Mouse (Mus musculus) intestine, embryonic 16.5 days (tissue): ENCODE results near the gene Vps72. TPM values are rescaled to one million over a fixed set of nuclear protein-coding genes. Genes with fewer than 3 reads are reported as not detected.
A peak's percentile ranks its signal among the peaks of the same experiment; 100 is the strongest.

ENCODE experiments used
- ATAC-seq: fragments of 200-750 bp; cut with Nextera tagmentation; 2 replicates; pipeline ENCODE4 v1.8.0; 2017; ENCODE audit warnings: moderate TSS enrichment, moderate library complexity
- H3K27ac ChIP-seq: fragments of 300-500 bp; sonication (generic); 2 replicates; pipeline ENCODE4 v1.5.1; 2014; ENCODE audit warnings: mild to moderate bottlenecking, low read length
- H3K27me3 ChIP-seq: fragments of 300-500 bp; sonication (generic); replicated peaks from 2 replicates; pipeline ENCODE4 v1.6.1; 2014; ENCODE audit warnings: low read length, control low read depth, mixed read lengths; ENCODE audit not compliant: control insufficient read depth, insufficient read depth
- H3K36me3 ChIP-seq: fragments of 300-500 bp; sonication (generic); 2 replicates; pipeline ENCODE4 v1.6.1; 2014; ENCODE audit warnings: low read length, control low read depth; ENCODE audit not compliant: control insufficient read depth, insufficient read depth
- H3K4me1 ChIP-seq: fragments of 300-500 bp; sonication (generic); 2 replicates; pipeline ENCODE4 v1.6.1; 2014; ENCODE audit warnings: low read length, control low read depth, mixed read lengths; ENCODE audit not compliant: control insufficient read depth, insufficient read depth
- H3K4me2 ChIP-seq: fragments of 300-500 bp; sonication (generic); 2 replicates; pipeline ENCODE4 v1.6.1; 2014; ENCODE audit warnings: low read depth, low read length, control low read depth
- H3K4me3 ChIP-seq: fragments of 300-500 bp; sonication (generic); 2 replicates; pipeline ENCODE4 v1.5.1; 2014; ENCODE audit warnings: mild to moderate bottlenecking, low read length
- H3K9ac ChIP-seq: fragments of 300-500 bp; sonication (generic); 2 replicates; pipeline ENCODE4 v1.6.1; 2014; ENCODE audit warnings: low read depth, low read length
- H3K9me3 ChIP-seq: fragments of 300-500 bp; sonication (generic); 2 replicates; pipeline ENCODE4 v1.6.1; 2016; ENCODE audit warnings: low read length, control low read depth; ENCODE audit not compliant: control insufficient read depth
- WGBS: fragments of 180-500 bp; shearing (Covaris S2); extraction: QIAGEN DNeasy Blood & Tissue Kit; methylation state at CpG from one replicate; pipeline ENCODE4 v1.1.7; 2014; 5-methylcytosine and 5-hydroxymethylcytosine counted together
- polyA plus RNA-seq: library from polyadenylated mRNA; unstranded; fragments of >200 nt; fragmentation: Nextera tagmentation; extraction: Ambion mirVana; gene quantifications from 2 replicates; pipeline ENCODE4 v1.2.1, GENCODE M21; 2015

The Vps72 gene
- polyA plus RNA-seq, 1 experiment from 2014 or later: 120 TPM

GRCm38 (mm10) chr3:95139586-95140288 lies 28.9 kb downstream of the Vps72 start:
- H3K4me2 ChIP-seq: no peak overlapping the region
- no peaks in the 10 kb centered on the region for H3K9me3 ChIP-seq
- ATAC-seq: no peak
- no peak overlapping the region for H3K27ac ChIP-seq
- H3K9ac ChIP-seq: no peak overlapping the region
- no peak overlapping the region for H3K4me3 ChIP-seq
- no peaks in the 10 kb centered on the region for H3K36me3 ChIP-seq
- 72% methylated on average over 25 of the region's 25 CpGs for WGBS
- peaks cover 5% of the 10 kb centered on the region for H3K4me1 ChIP-seq
- H3K27me3 ChIP-seq: no peaks in the 10 kb centered on the region

GRCm38 (mm10) chr3:95140289-95140595 lies 29.4 kb downstream of the Vps72 start:
- no peaks in the 10 kb centered on the region for H3K36me3 ChIP-seq
- no peak overlapping the region for H3K9ac ChIP-seq
- WGBS: 67% methylated on average over 18 of the region's 18 CpGs
- H3K4me3 ChIP-seq: no peak overlapping the region
- no peak overlapping the region for H3K27ac ChIP-seq
- no peaks in the 10 kb centered on the region for H3K9me3 ChIP-seq
- H3K27me3 ChIP-seq: no peaks in the 10 kb centered on the region
- no peak overlapping the region for H3K4me2 ChIP-seq
- no peak for ATAC-seq
- peaks cover 2% of the 10 kb centered on the region for H3K4me1 ChIP-seq

GRCm38 (mm10) chr3:95140795-95141194 lies 30.0 kb downstream of the Vps72 start:
- H3K36me3 ChIP-seq: no peaks in the 10 kb centered on the region
- ATAC-seq: no peak
- H3K9ac ChIP-seq: no peak overlapping the region
- H3K4me2 ChIP-seq: no peak overlapping the region
- 88% methylated on average over 6 of the region's 6 CpGs for WGBS
- H3K4me3 ChIP-seq: no peak overlapping the region
- no peaks in the 10 kb centered on the region for H3K27me3 ChIP-seq
- H3K27ac ChIP-seq: no peak overlapping the region
- H3K9me3 ChIP-seq: no peaks in the 10 kb centered on the region
- no peaks in the 10 kb centered on the region for H3K4me1 ChIP-seq

GRCm38 (mm10) chr3:95141474-95141873 lies 30.7 kb downstream of the Vps72 start:
- H3K4me3 ChIP-seq: no peak overlapping the region
- ATAC-seq: no peak

GRCm38 (mm10) chr3:95141952-95142616 lies 31.3 kb downstream of the Vps72 start, which contains the start of gene Tnfaip8l2:
Tnfaip8l2 (minus strand) TSS chr3:95142360.
- Histone ChIP-seq H3K9ac (no peak within 1 kb of the TSS), H3K4me1 (no peaks in the 10 kb centered on the region), H3K4me3 (no peak within 1 kb of the TSS), H3K9me3 (no peaks in the 10 kb centered on the region), H3K4me2 (no peak within 1 kb of the TSS), H3K27me3 (no peaks in the 10 kb centered on the region), H3K27ac (no peak within 1 kb of the TSS), H3K36me3 (no peaks in the 10 kb centered on the region)
- 83% methylated on average over 10 of the region's 10 CpGs for WGBS
- ATAC-seq: peak; percentile 54

More at GRCm38 (mm10) chr3:95141474-95141873, 30.7 kb downstream of the Vps72 start:
- H3K36me3 ChIP-seq: no peaks in the 10 kb centered on the region
- WGBS: 90% methylated on average over 9 of the region's 9 CpGs
- H3K9ac ChIP-seq: no peak overlapping the region
- no peaks in the 10 kb centered on the region for H3K9me3 ChIP-seq
- H3K27me3 ChIP-seq: no peaks in the 10 kb centered on the region
- no peak overlapping the region for H3K27ac ChIP-seq
- H3K4me1 ChIP-seq: no peaks in the 10 kb centered on the region
- no peak overlapping the region for H3K4me2 ChIP-seq

GRCm38 (mm10) chr3:95142617-95143011 lies 31.8 kb downstream of the Vps72 start:
- ATAC-seq: peak; percentile 82; the same call in 1 of the 2 replicates

GRCm38 (mm10) chr3:95147924-95148323 lies 37.1 kb downstream of the Vps72 start:
- H3K9me3 ChIP-seq: no peaks in the 10 kb centered on the region
- no peaks in the 10 kb centered on the region for H3K4me1 ChIP-seq
- H3K4me3 ChIP-seq: no peak overlapping the region
- 68% methylated on average over 3 of the region's 3 CpGs for WGBS
- no peak overlapping the region for H3K4me2 ChIP-seq
- H3K36me3 ChIP-seq: no peaks in the 10 kb centered on the region
- ATAC-seq: no peak
- no peak overlapping the region for H3K9ac ChIP-seq
- no peaks in the 10 kb centered on the region for H3K27me3 ChIP-seq
- H3K27ac ChIP-seq: no peak overlapping the region

More at GRCm38 (mm10) chr3:95142617-95143011, 31.8 kb downstream of the Vps72 start:
- Histone ChIP-seq H3K4me1 (no peaks in the 10 kb centered on the region), H3K36me3 (no peaks in the 10 kb centered on the region), H3K4me2 (no peak overlapping the region), H3K9ac (no peak overlapping the region), H3K4me3 (no peak overlapping the region), H3K27ac (no peak overlapping the region), H3K9me3 (no peaks in the 10 kb centered on the region), H3K27me3 (no peaks in the 10 kb centered on the region)
- WGBS: 8% methylated on average over 5 of the region's 5 CpGs

GRCm38 (mm10) chr3:95153874-95154273 lies 43.1 kb downstream of the Vps72 start:
- ATAC-seq: no peak
- H3K4me2 ChIP-seq: no peak overlapping the region
- H3K36me3 ChIP-seq: no peaks in the 10 kb centered on the region
- WGBS: 47% methylated on average over 4 of the region's 4 CpGs
- no peak overlapping the region for H3K27ac ChIP-seq
- H3K27me3 ChIP-seq: no peaks in the 10 kb centered on the region
- no peak overlapping the region for H3K9ac ChIP-seq
- no peaks in the 10 kb centered on the region for H3K4me1 ChIP-seq
- H3K4me3 ChIP-seq: no peak overlapping the region
- H3K9me3 ChIP-seq: no peaks in the 10 kb centered on the region

- H3K9ac ChIP-seq: peak overlapping the region; percentile 63
- no peaks in the 10 kb centered on the region for H3K36me3 ChIP-seq
- H3K27ac ChIP-seq: no peak overlapping the region; the same call in 1 of the 2 replicates
- peaks cover 28% of the 10 kb centered on the region for H3K4me1 ChIP-seq
- no peaks in the 10 kb centered on the region for H3K27me3 ChIP-seq
- H3K4me2 ChIP-seq: peak overlapping the region; percentile 90
- no peaks in the 10 kb centered on the region for H3K9me3 ChIP-seq
- 23% methylated on average over 8 of the region's 8 CpGs for WGBS
- no peak for ATAC-seq
- peak overlapping the region; percentile 64 for H3K4me3 ChIP-seq
These were observed 48.7 kb downstream of the Vps72 start for GRCm38 (mm10) chr3:95159511-95159986.
